Mouse (Mus musculus) left cerebral cortex, postnatal 25 days (tissue): Measurements from ENCODE around the gene Gin1. TPM values are rescaled to one million over a fixed set of nuclear protein-coding genes. Genes with fewer than 3 reads are reported as not detected.

Experiments
- DNase-seq, 2 experiments: peaks; one replicate each; pipeline ENCODE4 v3.0.0; 2022; ENCODE audit warnings: low spot score in 2 of 2, mixed read lengths in 1 of 2
- intact Hi-C: fragments of 180-260 bp; cut with DNase I; formaldehyde crosslinking; loops from one replicate; pipeline ENCODE4 v1.15.1; 2025
- total RNA-seq, 2 experiments: library from RNA; stranded (reverse); gene quantifications; 2 replicates each; pipeline ENCODE4 v1.2.3; 2021

Gene Gin1
- total RNA-seq, 2 experiments from 2014 or later: 10.6 to 10.8 TPM

DNA sequence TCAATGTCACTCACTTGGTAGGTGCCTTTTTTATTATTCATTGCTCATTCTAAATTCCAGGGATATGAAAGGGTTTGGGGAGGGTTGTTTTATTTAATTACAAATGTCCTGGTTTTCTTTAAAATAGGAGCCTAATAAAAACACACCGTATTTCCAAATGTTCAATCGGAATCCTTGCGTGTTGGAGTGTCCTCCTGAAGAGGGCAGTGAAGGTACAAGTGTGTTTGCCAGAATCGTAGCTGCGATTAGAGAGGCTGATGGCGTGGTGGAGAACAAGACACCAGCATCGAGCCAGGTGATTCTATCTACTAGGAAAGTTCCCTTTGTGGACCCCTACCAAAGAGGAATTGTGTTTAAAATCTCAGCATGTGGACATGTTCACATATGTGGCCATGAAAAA is 15.0 kb downstream of the Gin1 start:
- intact Hi-C loops: no loop called here
- DNase-seq: no peak

DNA sequence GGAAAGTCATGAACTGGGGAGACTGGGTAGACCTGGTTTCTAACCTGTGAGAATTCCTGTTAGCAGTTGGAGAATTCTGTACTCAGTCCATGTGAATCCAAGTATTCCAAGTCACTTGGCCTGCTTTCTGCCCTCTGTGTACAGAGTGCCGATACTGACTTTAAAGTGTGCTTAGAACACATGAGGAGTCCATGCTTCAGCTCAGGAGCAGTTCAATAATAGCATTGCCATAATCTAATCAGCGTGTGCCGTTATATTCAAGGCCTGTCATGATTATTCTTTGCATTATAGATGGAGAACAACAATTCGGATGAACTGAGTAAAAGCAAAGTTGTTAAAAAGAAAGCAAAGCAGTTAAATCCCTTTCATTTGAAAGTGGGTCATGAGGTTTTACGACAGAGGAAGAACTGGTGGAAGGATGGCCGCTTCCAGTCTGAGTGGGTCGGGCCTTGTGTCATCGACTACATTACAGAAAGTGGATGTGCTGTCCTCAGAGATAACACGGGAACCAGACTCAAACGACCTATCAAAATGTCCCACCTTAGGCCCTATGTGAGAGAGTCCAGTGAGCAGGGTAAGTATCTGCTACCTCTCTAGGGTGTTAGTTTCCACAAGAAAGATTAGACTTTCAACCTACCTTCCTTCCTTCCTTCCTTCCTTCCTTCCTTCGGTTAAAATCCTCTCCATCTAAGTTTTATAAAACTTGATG is 15.9 kb downstream of the Gin1 start:
- DNase-seq: no peak
- intact Hi-C loops: no loop called here

DNA sequence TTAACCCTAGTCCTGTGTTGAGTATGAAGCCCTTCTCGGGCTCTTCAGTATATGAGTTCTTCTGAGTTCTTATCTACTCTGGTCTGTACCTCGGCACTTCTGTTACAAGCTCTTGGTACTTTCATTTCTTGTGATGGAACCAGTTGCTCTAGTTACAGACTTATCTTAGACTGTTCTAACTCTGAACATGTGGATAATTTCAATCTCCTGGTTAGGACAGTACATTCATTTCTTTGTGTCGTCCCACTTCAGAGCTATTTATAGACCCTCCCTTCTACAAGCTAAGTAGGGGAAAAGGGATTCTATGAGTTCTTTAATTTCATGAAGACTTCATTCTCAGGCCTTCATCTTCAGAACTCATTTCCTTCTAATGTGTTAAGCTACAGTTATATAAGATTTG is 17.7 kb downstream of the Gin1 start:
- intact Hi-C loops: no loop called here
- DNase-seq: no peak

DNA sequence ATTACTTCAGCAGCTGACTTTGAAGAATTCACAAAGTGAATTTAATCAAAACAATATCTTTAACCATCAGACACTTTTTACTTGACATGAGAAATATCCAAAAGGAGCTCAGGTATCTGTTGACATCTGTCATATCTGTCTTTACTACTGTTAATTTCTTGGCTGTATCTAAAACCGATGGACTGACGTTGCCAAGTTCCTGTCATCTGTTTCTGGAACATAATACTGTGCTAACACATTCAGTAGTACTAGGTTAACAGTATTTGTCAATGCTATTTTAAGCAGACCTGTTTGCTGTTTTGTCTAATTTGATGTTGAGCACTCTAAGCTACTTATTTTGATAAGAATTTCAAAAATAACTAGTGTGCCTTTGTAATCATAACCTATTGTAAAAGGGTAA is 18.5 kb downstream of the Gin1 start:
- DNase-seq: no peak
- intact Hi-C loops: no loop called here

DNA sequence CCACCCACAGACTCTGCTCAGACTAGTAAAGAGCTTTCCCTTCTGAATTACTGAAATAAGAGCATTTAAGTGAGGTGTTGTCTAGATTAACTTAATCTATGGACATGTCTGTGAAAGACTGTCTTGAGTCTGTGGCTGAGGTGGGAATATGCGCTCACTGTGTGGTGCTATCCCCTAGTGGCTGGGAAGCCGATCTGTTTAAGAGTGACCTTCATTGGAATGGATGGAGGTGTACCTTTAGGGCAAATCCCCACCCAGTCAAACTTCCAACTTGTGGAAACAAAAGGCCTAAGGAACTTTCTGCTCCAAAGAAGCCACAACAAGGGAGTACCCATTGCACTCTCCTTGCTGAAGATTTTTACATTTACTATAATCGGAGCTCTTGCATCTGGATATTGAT is 24.1 kb downstream of the Gin1 start:
- intact Hi-C loops: no loop called here

DNA sequence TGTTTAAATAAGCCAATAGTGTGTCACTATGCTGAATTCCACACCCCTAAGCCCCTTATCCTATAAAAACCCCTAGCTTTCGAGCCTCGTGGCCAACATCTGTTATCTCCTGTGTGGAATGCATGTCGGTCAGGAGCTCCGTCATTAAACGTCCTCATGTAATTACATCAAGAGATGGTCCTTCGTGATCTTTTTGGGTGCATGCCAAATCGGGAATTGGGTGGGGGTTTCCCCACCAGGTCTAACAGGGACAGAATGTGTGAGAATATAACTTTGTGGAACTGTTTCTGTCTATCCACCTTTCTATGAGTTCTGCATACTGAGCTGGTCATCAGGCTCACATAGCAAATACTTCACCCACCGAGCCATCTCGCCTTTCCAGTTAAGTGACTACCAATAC is 26.0 kb downstream of the Gin1 start:
- no peak for DNase-seq
- intact Hi-C loops: no loop called here

More for the DNA sequence above, 24.1 kb downstream of the Gin1 start:
- no peak for DNase-seq

DNA sequence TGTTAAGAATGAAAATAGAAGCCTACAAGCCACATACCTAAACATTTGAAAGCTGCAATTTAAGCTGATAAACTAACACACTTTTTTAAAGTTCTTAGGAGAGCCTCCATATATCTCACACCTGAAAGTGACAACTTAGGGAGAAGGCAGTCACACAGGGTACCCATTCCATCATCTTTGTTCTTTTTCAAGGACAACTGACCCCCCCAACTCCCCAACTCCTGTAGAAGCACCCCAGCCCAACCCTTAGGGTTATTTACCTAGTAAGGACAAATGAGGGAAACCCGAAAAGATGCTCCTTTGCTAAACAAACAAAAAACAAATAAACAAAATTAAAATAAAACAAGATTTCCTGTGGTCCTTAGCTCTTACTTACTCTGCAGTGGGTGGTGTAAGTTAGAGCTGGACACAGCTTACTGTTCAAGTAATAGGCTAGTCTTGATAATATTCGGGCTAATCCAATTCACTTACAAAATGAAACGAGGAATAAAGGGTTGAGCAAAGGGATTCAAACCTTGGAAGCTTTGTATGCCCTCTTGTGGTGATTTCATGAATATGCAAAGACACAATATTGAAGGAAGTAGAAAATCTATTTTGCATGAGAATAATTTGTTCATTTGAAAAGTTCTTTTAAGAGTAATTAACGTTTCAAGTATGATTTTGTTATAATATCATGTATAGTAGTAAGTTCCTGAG is 32.4 kb downstream of the Gin1 start:
- no peak for DNase-seq

DNA sequence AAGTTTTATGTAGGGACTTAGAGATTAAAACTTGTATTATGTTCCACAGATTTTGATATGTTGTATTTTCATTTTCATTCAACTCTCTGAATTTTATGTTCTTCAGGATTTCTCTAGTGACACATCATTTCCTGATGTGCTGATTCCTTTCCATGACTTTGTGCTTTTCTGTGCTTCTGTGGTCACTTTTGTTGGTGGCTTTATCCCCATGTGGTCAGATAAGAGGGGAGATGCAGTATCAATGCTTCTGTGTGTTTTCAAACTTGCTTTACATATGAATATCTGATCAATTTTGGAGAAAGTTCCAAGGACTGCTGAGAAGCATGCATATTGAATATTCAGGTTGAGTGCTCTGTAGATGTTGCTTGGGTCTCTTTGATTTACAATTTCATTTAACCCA is 34.5 kb downstream of the Gin1 start:
- no peak for DNase-seq
- intact Hi-C loops: loop anchor here (5.0 to 10.0 kb wide), 3 partner anchors 307 to 767 kb away; no protein-coding TSS in a partner anchor

More for the DNA sequence above, 32.4 kb downstream of the Gin1 start:
- intact Hi-C loops: loop anchor here (5.0 to 10.0 kb wide), 3 partner anchors 305 to 765 kb away; no protein-coding TSS in a partner anchor

DNA sequence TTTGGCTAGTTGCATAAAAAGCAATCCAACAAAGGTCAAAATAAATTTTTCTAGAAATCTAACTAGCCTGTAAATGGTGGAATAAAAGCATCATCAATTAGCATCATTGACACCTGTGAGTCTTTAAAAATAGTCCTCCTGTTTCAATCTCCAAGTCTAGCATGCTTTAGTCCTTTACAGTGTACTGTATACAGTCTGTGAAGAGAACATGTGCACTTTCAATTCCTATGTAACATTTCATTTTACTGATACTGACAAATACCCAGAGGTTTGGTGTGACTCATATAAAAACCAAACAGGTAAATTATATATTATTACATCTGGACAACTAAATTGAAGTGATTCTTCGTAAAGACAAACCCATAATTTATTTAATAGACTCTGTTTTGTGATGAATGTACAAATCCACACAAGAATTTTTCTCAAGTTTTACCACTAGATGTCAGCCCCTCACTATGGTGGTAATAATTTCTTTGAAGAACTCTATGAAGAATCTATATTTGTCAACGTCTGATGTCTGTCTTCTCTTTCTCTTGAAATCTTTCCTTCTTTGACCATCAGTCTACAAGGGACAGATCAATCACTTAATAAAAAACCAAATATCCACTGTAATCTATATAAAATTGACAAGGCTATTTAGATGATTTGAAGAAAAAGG is 39.4 kb downstream of the Gin1 start:
- intact Hi-C loops: loop anchor here (2.0 to 10.0 kb wide), 4 partner anchors 365 to 713 kb away; no protein-coding TSS in a partner anchor
- DNase-seq: peak in 1 of 2 experiments; percentile 42

DNA sequence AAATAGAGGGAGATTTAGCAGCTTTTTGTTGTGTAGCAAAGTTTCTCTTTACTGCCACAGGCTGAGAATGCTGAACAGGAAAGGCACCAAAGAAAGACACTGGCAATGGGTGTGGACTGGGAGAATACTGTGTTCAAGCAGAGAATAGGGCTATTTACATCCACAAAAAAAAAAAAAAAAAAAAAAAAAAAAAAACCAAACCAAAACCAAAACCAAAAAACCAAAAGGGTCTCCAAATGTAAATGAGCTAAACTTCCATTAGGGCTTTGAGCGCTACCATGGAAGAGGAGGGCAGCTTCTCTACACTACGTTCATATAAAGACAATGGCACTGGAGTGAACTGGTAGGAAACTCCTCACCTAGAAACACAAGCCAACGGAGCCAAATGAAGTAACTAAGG is 51.3 kb downstream of the Gin1 start:
- DNase-seq: no peak
- intact Hi-C loops: no loop called here

DNA sequence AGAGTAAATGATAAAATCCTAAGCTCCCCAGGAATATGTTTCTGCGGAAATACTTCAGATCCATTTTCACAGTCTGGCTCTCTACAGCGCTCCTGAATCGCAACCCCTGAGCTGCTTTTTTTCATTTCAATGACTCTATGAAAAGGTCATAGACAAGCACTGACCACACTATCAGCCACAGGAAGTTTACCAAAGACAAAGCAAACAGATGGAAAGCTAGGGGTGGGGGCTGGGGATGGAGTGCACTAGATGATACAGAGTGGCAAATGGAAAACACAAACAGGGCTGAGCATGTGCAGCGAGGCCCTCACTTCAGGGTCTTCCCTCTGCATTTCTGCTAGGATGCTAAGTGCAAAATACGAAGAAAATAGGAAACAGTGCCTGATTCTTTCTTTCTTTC is 52.2 kb downstream of the Gin1 start:
- no peak for DNase-seq
- intact Hi-C loops: no loop called here

DNA sequence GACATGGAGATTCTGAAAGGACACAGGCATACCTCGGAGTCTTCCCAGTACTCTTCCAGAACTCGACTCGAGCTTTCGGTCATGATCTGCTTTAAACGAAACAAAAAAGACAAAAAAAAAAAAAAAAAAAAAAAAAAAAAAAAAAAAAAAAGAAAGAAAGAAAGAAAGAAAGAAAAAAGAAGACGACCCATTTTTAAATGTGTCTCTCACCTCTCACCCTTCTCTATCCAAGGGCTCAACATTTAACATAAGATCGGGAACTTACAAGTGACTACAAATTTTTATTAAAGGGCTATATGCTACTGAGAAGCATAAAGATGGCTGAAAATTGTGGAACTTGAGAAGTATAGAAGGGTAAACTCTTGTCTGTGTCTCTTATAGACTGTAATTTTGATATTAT is 52.9 kb downstream of the Gin1 start:
- intact Hi-C loops: no loop called here
- no peak for DNase-seq

DNA sequence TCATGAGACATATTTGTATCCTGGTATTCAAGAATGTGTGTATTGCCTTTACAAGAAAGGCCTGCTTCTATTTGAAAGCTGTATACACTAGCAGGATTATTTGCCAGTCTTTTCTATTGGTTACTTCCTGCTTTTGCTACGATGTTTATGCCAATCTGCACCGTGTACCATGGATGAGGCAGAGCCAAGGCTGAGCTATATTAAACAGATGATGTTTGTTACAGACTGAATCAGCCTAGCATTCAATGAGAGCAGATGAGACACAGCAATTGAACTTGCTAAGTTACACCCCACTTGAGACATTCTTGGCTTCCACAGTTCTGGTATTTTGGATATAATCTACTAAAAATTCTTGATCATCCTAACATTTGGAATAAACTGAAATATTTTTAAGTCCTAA is 57.6 kb downstream of the Gin1 start:
- intact Hi-C loops: no loop called here
- peak in 1 of 2 experiments; percentile 72 for DNase-seq

DNA sequence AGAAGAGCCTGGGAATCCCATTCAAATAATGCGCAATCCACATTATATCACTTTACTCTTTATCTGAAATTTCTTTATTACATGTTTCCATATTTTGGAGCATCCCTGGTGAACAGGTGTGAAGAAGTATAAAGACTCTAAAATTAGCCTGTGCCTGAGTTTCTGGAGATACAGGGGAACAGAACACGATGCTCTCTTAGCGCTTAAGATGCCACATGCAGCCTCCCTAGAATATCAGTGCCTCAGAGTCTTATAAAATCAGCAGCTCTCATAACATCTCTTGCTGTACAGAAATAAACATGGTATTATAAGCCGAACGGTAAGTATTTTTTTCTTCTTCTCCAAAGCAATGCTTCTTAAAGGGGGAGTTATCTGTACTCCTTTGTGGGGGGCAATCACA is 58.1 kb downstream of the Gin1 start:
- DNase-seq: peak; percentile 21 to 51
- intact Hi-C loops: no loop called here

DNA sequence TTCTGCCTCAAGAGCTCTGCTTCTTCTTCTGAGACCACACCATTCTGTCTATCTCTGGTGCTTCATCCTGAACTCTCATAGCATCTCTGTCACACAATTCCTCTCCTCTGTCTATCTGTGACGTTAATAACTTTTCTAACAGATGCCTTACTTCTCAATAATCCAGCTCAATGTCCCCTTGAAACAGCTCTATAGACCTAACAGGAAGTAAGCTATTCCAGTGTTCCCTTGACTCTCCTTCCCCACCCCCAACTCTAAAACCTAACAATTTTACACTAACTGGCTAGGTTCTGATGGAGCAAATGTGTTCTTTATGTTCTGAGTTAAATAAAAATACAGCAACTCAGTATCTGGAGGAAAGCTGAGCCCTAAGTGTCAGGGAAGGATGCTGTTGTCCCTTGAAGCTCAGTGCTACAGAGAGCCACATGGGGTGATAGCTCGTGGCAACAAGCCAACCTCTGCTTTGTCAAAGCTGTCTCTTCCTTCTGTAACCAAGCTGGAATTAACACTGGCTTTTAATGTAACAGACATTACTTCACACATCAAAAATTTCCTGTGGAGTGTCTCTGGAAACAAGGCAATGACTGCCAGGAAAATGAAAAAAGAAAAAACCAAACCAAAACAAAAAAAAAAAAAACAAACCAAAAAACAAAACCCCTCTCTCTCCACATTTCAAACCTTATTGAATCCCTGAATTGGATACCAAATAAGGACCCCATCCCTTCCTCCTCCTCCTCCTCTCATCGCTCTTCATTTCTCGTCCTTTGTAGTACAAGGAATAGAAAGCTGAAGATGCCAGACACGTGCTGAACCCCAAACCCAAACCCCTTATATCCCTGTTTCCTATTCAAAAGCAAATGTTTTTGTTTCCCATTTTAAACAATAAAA is 63.7 kb downstream of the Gin1 start:
- intact Hi-C loops: no loop called here
- peak; percentile 25 to 34 for DNase-seq

DNA sequence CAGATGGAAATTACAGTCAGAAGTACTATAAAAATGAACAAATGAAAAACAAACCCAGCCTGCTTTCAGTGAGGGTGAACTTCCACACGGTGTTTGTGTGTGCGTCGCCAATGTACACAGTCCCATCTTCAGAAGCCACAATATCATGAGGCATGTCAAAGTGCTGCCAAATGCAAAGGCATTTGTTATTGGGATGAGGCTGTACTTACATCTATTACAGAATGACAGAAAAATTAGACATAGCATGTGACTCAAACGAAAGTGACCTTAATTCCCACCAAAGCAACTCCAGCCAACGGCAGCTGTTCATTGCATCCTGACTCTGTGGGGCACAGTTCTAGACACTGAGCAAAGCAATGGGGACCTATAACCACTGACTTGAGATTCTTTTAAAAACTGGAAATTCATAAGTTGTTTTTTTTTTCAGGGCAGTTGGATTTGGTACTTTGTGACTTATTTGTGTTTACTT is 64.4 kb downstream of the Gin1 start:
- intact Hi-C loops: no loop called here
- DNase-seq: no peak
